Mouse (Mus musculus) forebrain, embryonic 13.5 days (tissue): ENCODE data around the gene Esr1. TPM values are rescaled to one million over a fixed set of nuclear protein-coding genes. Genes with fewer than 3 reads are reported as not detected.
"Not testable (repeated sequence)": the region's sequence is repeated elsewhere in the genome, so short reads cannot be mapped to it uniquely, and the experiment has no call there.

ENCODE experiments used
- ATAC-seq: fragments of 200-750 bp; cut with Nextera tagmentation; 2 replicates; pipeline ENCODE4 v1.8.0; 2017
- H3K27ac ChIP-seq: fragments of 300-500 bp; sonication (generic); 2 replicates; pipeline ENCODE4 v1.5.1; 2015; ENCODE audit warnings: inconsistent platforms, mild to moderate bottlenecking, moderate library complexity
- H3K27me3 ChIP-seq: fragments of 300-500 bp; sonication (generic); 2 replicates; pipeline ENCODE4 v1.6.1; 2015; ENCODE audit warnings: mild to moderate bottlenecking, inconsistent platforms
- H3K36me3 ChIP-seq: fragments of 300-500 bp; sonication (generic); 2 replicates; pipeline ENCODE4 v1.6.1; 2015; ENCODE audit warnings: mild to moderate bottlenecking, inconsistent platforms; ENCODE audit not compliant: poor library complexity, severe bottlenecking
- H3K4me1 ChIP-seq: fragments of 300-500 bp; sonication (generic); 2 replicates; pipeline ENCODE4 v1.6.1; 2015; ENCODE audit warnings: inconsistent platforms
- H3K4me2 ChIP-seq: fragments of 300-500 bp; sonication (generic); 2 replicates; pipeline ENCODE4 v1.6.1; 2015; ENCODE audit warnings: inconsistent platforms, mild to moderate bottlenecking, moderate library complexity
- H3K4me3 ChIP-seq: fragments of 300-500 bp; sonication (generic); 2 replicates; pipeline ENCODE4 v1.5.1; 2015; ENCODE audit warnings: mild to moderate bottlenecking, inconsistent platforms
- H3K9ac ChIP-seq: fragments of 300-500 bp; sonication (generic); 2 replicates; pipeline ENCODE4 v1.6.1; 2015; ENCODE audit warnings: mild to moderate bottlenecking, inconsistent platforms
- H3K9me3 ChIP-seq: fragments of 300-500 bp; sonication (generic); replicated peaks from 2 replicates; pipeline ENCODE4 v1.6.1; 2016; ENCODE audit warnings: inconsistent platforms
- whole genome bisulfite sequencing: fragments of 180-500 bp; shearing (Covaris S2); methylation state at CpG from one replicate; pipeline ENCODE4 v1.1.7; 2015; 5-methylcytosine and 5-hydroxymethylcytosine counted together
- polyA plus RNA-seq: library from polyadenylated mRNA; unstranded; fragments of >200 nt; fragmentation: Nextera tagmentation; extraction: Ambion mirVana; gene quantifications from 2 replicates; pipeline ENCODE4 v1.2.1, GENCODE M21; 2015

Esr1 gene
- polyA plus RNA-seq, 1 experiment from 2014 or later: not detected

- no peak overlapping the region for H3K4me2 ChIP-seq
- no peak overlapping the region for H3K9ac ChIP-seq
- H3K27ac ChIP-seq: no peak overlapping the region
- H3K36me3 ChIP-seq: no peaks in the 10 kb centered on the region
- no peaks in the 10 kb centered on the region for H3K4me1 ChIP-seq
- no peak for ATAC-seq
- no peaks in the 10 kb centered on the region for H3K9me3 ChIP-seq
- no peaks in the 10 kb centered on the region for H3K27me3 ChIP-seq
- no peak overlapping the region for H3K4me3 ChIP-seq
- WGBS: 48% methylated on average over 3 of the region's 3 CpGs
Measured at GRCm38 (mm10) chr10:4724851-4725250, 113.5 kb downstream of the Esr1 start.

- Histone ChIP-seq H3K9ac (no peak overlapping the region), H3K9me3 (no peaks in the 10 kb centered on the region), H3K27me3 (no peaks in the 10 kb centered on the region), H3K4me1 (no peaks in the 10 kb centered on the region), H3K4me2 (no peak overlapping the region), H3K4me3 (no peak overlapping the region), H3K36me3 (no peaks in the 10 kb centered on the region), H3K27ac (no peak overlapping the region)
- no peak for ATAC-seq
- 46% methylated on average over 6 of the region's 6 CpGs for WGBS
Measured at GRCm38 (mm10) chr10:4726141-4726540, 114.7 kb downstream of the Esr1 start.

GRCm38 (mm10) chr10:4732328-4732727 is 120.9 kb downstream of the Esr1 start:
- WGBS: 66% methylated on average over 2 of the region's 2 CpGs
- Histone ChIP-seq H3K4me2 (no peak overlapping the region), H3K36me3 (no peaks in the 10 kb centered on the region), H3K9ac (no peak overlapping the region), H3K27me3 (no peaks in the 10 kb centered on the region), H3K4me1 (no peaks in the 10 kb centered on the region), H3K9me3 (no peaks in the 10 kb centered on the region), H3K27ac (no peak overlapping the region), H3K4me3 (no peak overlapping the region)
- no peak for ATAC-seq

- H3K4me1 ChIP-seq: no peaks in the 10 kb centered on the region
- no peaks in the 10 kb centered on the region for H3K9me3 ChIP-seq
- no peak overlapping the region for H3K27ac ChIP-seq
- WGBS: 77% methylated on average over 6 of the region's 6 CpGs
- H3K36me3 ChIP-seq: no peaks in the 10 kb centered on the region
- H3K4me2 ChIP-seq: no peak overlapping the region
- H3K27me3 ChIP-seq: no peaks in the 10 kb centered on the region
- no peak for ATAC-seq
- no peak overlapping the region for H3K4me3 ChIP-seq
- no peak overlapping the region for H3K9ac ChIP-seq
Measured at GRCm38 (mm10) chr10:4733987-4734386, 122.6 kb downstream of the Esr1 start.

- H3K9me3 ChIP-seq: no peaks in the 10 kb centered on the region
- no peaks in the 10 kb centered on the region for H3K4me1 ChIP-seq
- WGBS: 93% methylated on average over 2 of the region's 2 CpGs
- H3K36me3 ChIP-seq: no peaks in the 10 kb centered on the region
- no peak overlapping the region for H3K4me2 ChIP-seq
- no peak overlapping the region for H3K4me3 ChIP-seq
- no peak for ATAC-seq
- H3K27me3 ChIP-seq: no peaks in the 10 kb centered on the region
- no peak overlapping the region for H3K27ac ChIP-seq
- H3K9ac ChIP-seq: no peak overlapping the region
Measured at GRCm38 (mm10) chr10:4734942-4735341, 123.5 kb downstream of the Esr1 start.

- Histone ChIP-seq H3K4me2 (no peak overlapping the region), H3K27ac (no peak overlapping the region), H3K9me3 (no peaks in the 10 kb centered on the region), H3K27me3 (no peaks in the 10 kb centered on the region), H3K9ac (no peak overlapping the region), H3K36me3 (no peaks in the 10 kb centered on the region), H3K4me3 (no peak overlapping the region), H3K4me1 (no peaks in the 10 kb centered on the region)
- 89% methylated on average over 2 of the region's 2 CpGs for WGBS
- ATAC-seq: no peak
Measured at GRCm38 (mm10) chr10:4738311-4738710, 126.9 kb downstream of the Esr1 start.

GRCm38 (mm10) chr10:4751091-4751490 is 139.7 kb downstream of the Esr1 start:
- not testable (repeated sequence) for H3K27ac ChIP-seq, H3K4me3 ChIP-seq, H3K4me2 ChIP-seq, H3K27me3 ChIP-seq, H3K36me3 ChIP-seq, H3K9me3 ChIP-seq, H3K4me1 ChIP-seq, ATAC-seq, H3K9ac ChIP-seq
- WGBS: 67% methylated on average over 1 of the region's 1 CpGs

- no peak overlapping the region for H3K9ac ChIP-seq
- no peak overlapping the region for H3K4me3 ChIP-seq
- no peak for ATAC-seq
- no peaks in the 10 kb centered on the region for H3K9me3 ChIP-seq
- no peaks in the 10 kb centered on the region for H3K36me3 ChIP-seq
- no peaks in the 10 kb centered on the region for H3K27me3 ChIP-seq
- H3K4me1 ChIP-seq: no peaks in the 10 kb centered on the region
- no peak overlapping the region for H3K4me2 ChIP-seq
- no peak overlapping the region for H3K27ac ChIP-seq
- WGBS: 89% methylated on average over 4 of the region's 4 CpGs
Measured at GRCm38 (mm10) chr10:4752977-4753376, 141.6 kb downstream of the Esr1 start.

GRCm38 (mm10) chr10:4775541-4775940 is 164.1 kb downstream of the Esr1 start:
- Histone ChIP-seq H3K4me3 (no peak overlapping the region), H3K4me1 (no peaks in the 10 kb centered on the region), H3K9ac (no peak overlapping the region), H3K9me3 (no peaks in the 10 kb centered on the region), H3K27me3 (no peaks in the 10 kb centered on the region), H3K4me2 (no peak overlapping the region), H3K27ac (no peak overlapping the region), H3K36me3 (no peaks in the 10 kb centered on the region)
- WGBS: 78% methylated on average over 3 of the region's 3 CpGs
- no peak for ATAC-seq

GRCm38 (mm10) chr10:4776007-4776713 is 164.8 kb downstream of the Esr1 start:
- no peak for ATAC-seq
- H3K9ac ChIP-seq: no peak overlapping the region

GRCm38 (mm10) chr10:4776714-4777090 is 165.3 kb downstream of the Esr1 start:
- Histone ChIP-seq H3K9me3 (no peaks in the 10 kb centered on the region), H3K4me3 (no peak overlapping the region), H3K4me2 (no peak overlapping the region), H3K9ac (no peak overlapping the region), H3K4me1 (no peaks in the 10 kb centered on the region), H3K27ac (no peak overlapping the region), H3K27me3 (no peaks in the 10 kb centered on the region), H3K36me3 (no peaks in the 10 kb centered on the region)
- ATAC-seq: no peak
- 82% methylated on average over 4 of the region's 4 CpGs for WGBS

More at GRCm38 (mm10) chr10:4776007-4776713, 164.8 kb downstream of the Esr1 start:
- Histone ChIP-seq H3K9me3 (no peaks in the 10 kb centered on the region), H3K27me3 (no peaks in the 10 kb centered on the region), H3K27ac (no peak overlapping the region), H3K4me3 (no peak overlapping the region), H3K4me1 (no peaks in the 10 kb centered on the region), H3K36me3 (no peaks in the 10 kb centered on the region), H3K4me2 (no peak overlapping the region)
- 79% methylated on average over 6 of the region's 6 CpGs for WGBS

- Histone ChIP-seq H3K27me3 (no peaks in the 10 kb centered on the region), H3K36me3 (no peaks in the 10 kb centered on the region), H3K4me2 (no peak overlapping the region), H3K9ac (no peak overlapping the region), H3K4me1 (no peaks in the 10 kb centered on the region), H3K4me3 (no peak overlapping the region), H3K27ac (no peak overlapping the region), H3K9me3 (no peaks in the 10 kb centered on the region)
- 68% methylated on average over 3 of the region's 3 CpGs for WGBS
- ATAC-seq: no peak
Measured at GRCm38 (mm10) chr10:4777996-4778395, 166.6 kb downstream of the Esr1 start.

- Histone ChIP-seq H3K9me3 (no peaks in the 10 kb centered on the region), H3K27ac (no peak overlapping the region), H3K9ac (no peak overlapping the region), H3K4me2 (no peak overlapping the region), H3K36me3 (no peaks in the 10 kb centered on the region), H3K27me3 (no peaks in the 10 kb centered on the region), H3K4me3 (no peak overlapping the region), H3K4me1 (no peaks in the 10 kb centered on the region)
- 75% methylated on average over 6 of the region's 6 CpGs for WGBS
- no peak for ATAC-seq
Measured at GRCm38 (mm10) chr10:4780926-4781325, 169.5 kb downstream of the Esr1 start.
